Mouse (Mus musculus) left cerebral cortex, adult 2 months (tissue): ENCODE measurements around the gene Ubash3a. TPM values are rescaled to one million over a fixed set of nuclear protein-coding genes. Genes with fewer than 3 reads are reported as not detected.

Experiments
- DNase-seq, 2 experiments: peaks; one replicate each; pipeline ENCODE4 v3.0.0; 2021 to 2022; ENCODE audit warnings: low spot score in 2 of 2, mixed read lengths in 1 of 2; ENCODE audit errors: extremely low spot score in 1 of 2
- H3K27ac ChIP-seq: fragments of 200-600 bp; 2 replicates; pipeline ENCODE4 v1.8.1; 2022
- H3K4me3 ChIP-seq: fragments of 200-600 bp; 2 replicates; pipeline ENCODE4 v1.8.1; 2022
- CTCF ChIP-seq: fragments of 200-600 bp; IDR thresholded peaks from 2 replicates; pipeline ENCODE4 v1.8.1; 2022; ENCODE audit warnings: antibody characterized with exemption, mild to moderate bottlenecking, moderate library complexity
- intact Hi-C: fragments of 180-260 bp; cut with DNase I; formaldehyde crosslinking; loops from one replicate; pipeline ENCODE4 v1.15.1; 2025
- total RNA-seq, 2 experiments: library from RNA; stranded (reverse); gene quantifications; 2 replicates each; pipeline ENCODE4 v1.2.3; 2021

The Ubash3a gene
- total RNA-seq, 2 experiments from 2014 or later, result not detected

- intact Hi-C loops, result no loop called here
- no peak overlapping the region for H3K4me3 ChIP-seq
- TF ChIP-seq CTCF, result no peak
- DNase-seq, result no peak
- no peak overlapping the region for H3K27ac ChIP-seq
These were observed 39.5 kb downstream of the Ubash3a start for GRCm38 (mm10) chr17:31247144-31247543.

- TF ChIP-seq CTCF, result no peak
- DNase-seq, result no peak
- intact Hi-C loops, result loop anchor here (1.0 to 2.0 kb wide), 4 partner anchors 23 to 55 kb away; partner anchors contain the start of gene Rsph1
- no peak overlapping the region for H3K27ac ChIP-seq
- H3K4me3 ChIP-seq, result no peak overlapping the region
These were observed 46.3 kb downstream of the Ubash3a start for GRCm38 (mm10) chr17:31253951-31254350.

- peak; percentile 76 to 79 for DNase-seq
- no peak overlapping the region for H3K4me3 ChIP-seq
- H3K27ac ChIP-seq, result no peak overlapping the region
- peak; percentile 99 for TF ChIP-seq CTCF
- intact Hi-C loops, result loop anchor here (1.0 to 2.0 kb wide), 4 partner anchors 22 to 55 kb away; partner anchors contain the start of gene Rsph1
These were observed 46.8 kb downstream of the Ubash3a start for GRCm38 (mm10) chr17:31254463-31254931.

- DNase-seq, result no peak
- Histone ChIP-seq H3K4me3 (no peak overlapping the region), H3K27ac (no peak overlapping the region)
- TF ChIP-seq CTCF, result peak; percentile 12; the same call in 1 of the 2 replicates
- intact Hi-C loops, result loop anchor here (2.0 kb wide), 1 partner anchor 236 kb away; no protein-coding TSS in a partner anchor
These were observed 49.5 kb downstream of the Ubash3a start for GRCm38 (mm10) chr17:31257149-31257548.

- Histone ChIP-seq H3K4me3 (no peak overlapping the region), H3K27ac (no peak overlapping the region)
- intact Hi-C loops, result loop anchor here (2.0 kb wide), 1 partner anchor 235 kb away; no protein-coding TSS in a partner anchor
- DNase-seq, result no peak
- no peak for TF ChIP-seq CTCF
These were observed 50.2 kb downstream of the Ubash3a start for GRCm38 (mm10) chr17:31257898-31258297.

- Histone ChIP-seq H3K27ac (no peak overlapping the region), H3K4me3 (no peak overlapping the region)
- no peak for TF ChIP-seq CTCF
- no peak for DNase-seq
- intact Hi-C loops, result no loop called here
These were observed 50.7 kb downstream of the Ubash3a start for GRCm38 (mm10) chr17:31258310-31258865.

GRCm38 (mm10) chr17:31259145-31259544, 51.5 kb downstream of the Ubash3a start:
- TF ChIP-seq CTCF, result no peak
- intact Hi-C loops, result no loop called here
- H3K4me3 ChIP-seq, result no peak overlapping the region
- H3K27ac ChIP-seq, result no peak overlapping the region
- no peak for DNase-seq

- intact Hi-C loops, result no loop called here
These were observed 52.2 kb downstream of the Ubash3a start for GRCm38 (mm10) chr17:31259825-31260224.

GRCm38 (mm10) chr17:31260430-31260829, 52.8 kb downstream of the Ubash3a start:
- no peak for DNase-seq
- no peak for TF ChIP-seq CTCF
- no peak overlapping the region for H3K27ac ChIP-seq
- H3K4me3 ChIP-seq, result no peak overlapping the region
- intact Hi-C loops, result no loop called here

More at GRCm38 (mm10) chr17:31259825-31260224, 52.2 kb downstream of the Ubash3a start:
- TF ChIP-seq CTCF, result peak; percentile 57
- no peak overlapping the region for H3K27ac ChIP-seq
- no peak for DNase-seq
- H3K4me3 ChIP-seq, result no peak overlapping the region

GRCm38 (mm10) chr17:31261352-31261751, 53.7 kb downstream of the Ubash3a start:
- H3K4me3 ChIP-seq, result no peak overlapping the region
- TF ChIP-seq CTCF, result no peak
- H3K27ac ChIP-seq, result no peak overlapping the region
- no peak for DNase-seq
- intact Hi-C loops, result no loop called here

GRCm38 (mm10) chr17:31262715-31263114, 55.0 kb downstream of the Ubash3a start:
- no peak for TF ChIP-seq CTCF
- H3K27ac ChIP-seq, result no peak overlapping the region
- DNase-seq, result no peak
- H3K4me3 ChIP-seq, result no peak overlapping the region
- intact Hi-C loops, result no loop called here

- H3K27ac ChIP-seq, result no peak overlapping the region
- no peak for TF ChIP-seq CTCF
- intact Hi-C loops, result no loop called here
- DNase-seq, result no peak
- H3K4me3 ChIP-seq, result no peak overlapping the region
These were observed 56.1 kb downstream of the Ubash3a start for GRCm38 (mm10) chr17:31263770-31264169.

- no peak overlapping the region for H3K27ac ChIP-seq
- DNase-seq, result no peak
- intact Hi-C loops, result no loop called here
- TF ChIP-seq CTCF, result no peak
- H3K4me3 ChIP-seq, result no peak overlapping the region
These were observed 56.7 kb downstream of the Ubash3a start for GRCm38 (mm10) chr17:31264372-31264771.
